Mouse (Mus musculus) forelimb bud, embryonic 11.5 days (tissue): ENCODE results near the gene Arhgap21.
A peak's percentile ranks its signal among the peaks of the same experiment; 100 is the strongest.

Experiments used
- DNase-seq: peaks from one replicate; pipeline ENCODE4 v3.0.0-alpha.2; 2012; ENCODE audit warnings: low read depth, low spot score

The Arhgap21 gene

DNA sequence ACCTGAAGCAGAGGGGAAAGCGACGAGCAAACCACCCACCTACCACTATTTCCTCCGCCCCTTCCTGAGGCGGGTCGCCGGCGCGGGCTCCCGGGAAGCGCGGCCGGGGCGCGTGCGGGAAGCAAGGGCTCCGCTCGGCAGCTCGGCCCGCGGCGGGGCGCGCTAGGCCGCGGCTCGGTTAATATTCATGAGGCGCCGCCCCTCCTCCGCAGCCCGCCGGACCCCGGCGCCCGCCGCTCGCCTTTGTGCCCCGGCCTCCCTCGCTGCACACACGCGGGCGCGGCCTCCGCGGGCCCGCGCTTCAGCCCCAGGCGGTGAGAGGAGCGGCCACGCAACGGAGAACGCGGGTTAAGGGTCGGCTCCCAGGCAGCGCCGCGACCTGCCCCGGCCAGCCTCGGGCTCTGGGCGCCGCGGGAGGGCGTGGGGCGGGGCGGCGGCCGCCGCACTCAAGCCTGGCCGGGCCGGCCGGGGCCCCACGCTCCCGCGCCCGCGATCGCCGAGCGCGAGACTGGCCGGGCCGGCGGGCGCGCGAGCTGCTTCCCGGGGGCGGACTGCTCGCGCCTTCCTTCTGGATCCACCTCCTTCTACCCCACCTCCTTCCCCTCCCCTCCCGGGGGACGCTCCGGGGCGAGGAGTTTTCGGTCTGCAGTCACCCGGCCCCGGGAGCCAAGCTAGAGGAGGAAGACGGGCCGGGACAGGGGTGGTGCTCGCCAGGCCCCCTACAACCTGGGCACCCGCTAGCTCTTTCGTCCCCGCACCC lies at the start of gene Arhgap21:
Gene Arhgap21, minus strand, starts transcription at position 441 of the 760 bp plus-strand sequence.
- DNase-seq = peak; percentile 53

DNA sequence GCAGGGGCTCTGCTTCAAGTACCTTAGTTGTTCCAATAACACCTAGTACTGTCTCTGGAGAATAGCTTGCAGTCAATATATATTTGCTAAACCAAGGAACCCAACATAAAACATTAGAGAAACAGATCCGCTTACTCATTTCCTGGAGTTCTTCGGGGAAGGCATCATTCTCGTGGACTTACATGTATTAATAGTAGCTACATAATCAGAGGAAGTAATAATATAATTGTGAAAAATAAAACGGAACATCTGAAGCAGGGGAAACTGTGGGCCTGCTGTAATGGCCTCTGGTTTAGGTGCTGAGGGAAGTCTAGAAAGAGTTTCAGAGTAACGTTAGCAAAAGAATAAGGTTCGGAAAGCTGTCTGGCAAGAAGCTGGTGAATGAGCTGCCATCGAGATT lies 47.9 kb upstream of the Arhgap21 start:
- no peak for DNase-seq

DNA sequence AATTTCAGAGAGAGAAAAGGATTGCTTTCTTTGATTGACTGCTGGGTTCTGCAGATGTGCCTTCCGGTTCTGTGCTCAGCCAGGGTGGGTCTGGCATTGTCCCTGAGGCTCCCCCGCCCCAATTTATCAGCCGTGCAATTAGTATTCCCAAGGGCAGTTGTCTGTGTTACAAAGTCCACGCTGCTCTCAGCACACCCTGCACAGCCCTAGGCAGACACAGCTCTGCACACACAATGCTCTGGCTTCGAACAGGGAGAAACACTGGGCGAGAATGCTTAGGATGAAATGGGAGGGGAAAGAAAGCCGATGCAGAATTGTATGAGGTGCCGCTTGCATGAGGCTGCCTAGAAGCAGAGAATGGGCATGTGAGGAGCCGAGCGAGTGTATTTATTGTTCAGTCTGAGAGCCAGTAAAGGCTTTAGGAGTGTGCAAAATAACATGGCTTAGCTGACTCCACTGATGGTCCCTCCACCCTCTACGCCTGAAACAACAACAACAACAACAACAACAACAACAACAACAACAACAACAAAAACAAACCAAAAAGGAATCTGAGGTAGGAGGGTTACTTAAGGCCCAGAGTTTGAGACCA lies 42.2 kb upstream of the Arhgap21 start:
- no peak for DNase-seq

DNA sequence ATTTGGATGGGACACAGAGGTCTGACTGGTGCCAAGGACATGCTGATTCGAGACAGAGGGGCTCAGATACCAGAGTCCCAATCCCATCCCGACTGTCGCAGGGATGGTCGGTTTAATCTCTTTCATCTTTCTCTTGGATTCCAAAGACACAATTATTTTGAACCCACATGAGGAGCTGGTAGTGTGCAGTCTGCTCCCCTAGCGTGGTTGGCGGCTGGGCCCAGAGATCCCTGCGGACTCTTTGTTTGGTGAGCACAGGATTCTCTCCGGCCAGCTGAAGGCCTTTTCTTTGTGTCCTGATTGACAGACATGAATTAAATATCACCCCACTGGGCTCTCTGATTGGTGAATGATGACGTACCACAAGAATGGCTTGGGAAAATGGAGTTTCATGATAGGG lies 41.5 kb upstream of the Arhgap21 start:
- no peak for DNase-seq

DNA sequence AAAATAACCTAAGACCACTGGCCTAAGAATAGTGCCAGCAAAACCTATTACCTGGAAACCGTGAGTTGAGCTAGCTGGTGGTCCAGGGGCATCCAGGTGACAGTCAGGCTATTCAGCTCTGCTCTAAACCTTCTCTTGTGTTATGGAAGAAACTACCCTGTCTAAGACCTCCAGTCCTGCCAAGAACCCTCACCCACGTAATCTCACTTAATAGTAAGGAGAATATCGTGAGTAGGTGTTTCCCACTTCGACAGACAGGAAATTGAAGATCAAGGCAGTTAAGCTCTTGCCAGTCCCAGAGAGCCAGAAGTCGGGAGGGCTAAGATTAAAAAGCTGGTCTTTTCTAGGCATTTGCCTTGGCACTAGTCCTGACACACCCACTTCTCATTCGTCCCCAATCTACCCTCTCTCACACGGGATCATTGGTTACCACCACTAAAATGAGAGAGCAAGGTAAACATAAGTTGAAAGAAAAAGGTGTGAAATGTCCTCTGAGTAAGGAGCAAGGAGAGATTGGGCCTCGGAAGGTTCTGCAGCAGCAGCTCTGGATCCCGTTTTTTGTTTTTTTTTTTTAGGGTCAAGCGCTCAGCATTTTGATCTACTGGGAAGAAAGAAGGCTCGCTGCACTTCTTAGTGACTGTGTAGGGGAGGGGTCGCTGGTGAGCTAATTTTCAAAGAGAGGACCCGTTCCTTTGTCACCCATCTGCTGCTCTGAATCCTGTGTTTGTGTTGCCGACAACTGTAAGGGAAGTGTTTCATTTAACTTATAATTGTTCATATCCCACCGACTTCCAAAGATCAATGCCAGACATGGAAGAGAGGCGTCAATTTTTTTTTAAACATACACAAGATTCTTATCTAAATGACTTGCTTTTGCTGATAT lies 40.8 kb upstream of the Arhgap21 start:
- no peak for DNase-seq

DNA sequence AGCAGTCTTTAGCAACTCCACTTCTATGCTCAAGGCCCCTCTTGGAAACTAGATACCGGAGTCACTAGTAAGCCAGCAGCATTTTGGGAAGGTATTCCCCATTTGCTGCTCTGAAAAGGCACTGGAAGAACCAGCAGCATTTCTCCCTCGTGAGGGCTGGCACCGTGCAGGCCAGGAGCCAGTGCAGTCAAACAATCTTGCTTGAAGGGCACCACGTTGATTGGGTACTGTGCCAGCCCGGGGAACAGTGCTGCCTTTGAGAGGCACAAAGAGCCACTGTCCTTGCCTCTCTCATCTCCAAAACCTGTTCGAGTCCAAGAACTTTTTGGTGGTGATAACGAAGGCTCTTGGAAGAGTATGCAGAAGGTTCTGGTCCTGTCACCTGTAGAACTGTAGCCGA lies 33.9 kb upstream of the Arhgap21 start:
- DNase-seq = no peak

DNA sequence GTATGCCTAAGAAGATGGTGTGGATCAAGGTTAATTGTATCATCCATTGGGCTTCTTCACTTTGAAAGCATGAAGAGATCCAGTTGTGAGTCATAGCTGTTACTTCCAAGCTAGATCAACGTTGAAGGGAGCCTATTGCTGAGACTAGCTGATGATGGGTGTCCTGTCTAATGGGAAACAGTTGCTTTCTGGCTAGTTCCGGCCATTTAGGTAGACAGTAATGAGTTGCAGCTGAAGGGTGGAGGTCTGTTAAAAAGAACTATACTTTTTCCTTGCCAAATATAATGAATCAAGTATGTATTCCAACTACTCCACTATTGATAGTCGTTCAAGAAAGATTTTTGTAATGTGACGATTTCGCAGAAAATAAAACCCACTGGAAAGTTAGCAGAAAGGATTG lies 32.5 kb upstream of the Arhgap21 start:
- DNase-seq = peak; percentile 31

DNA sequence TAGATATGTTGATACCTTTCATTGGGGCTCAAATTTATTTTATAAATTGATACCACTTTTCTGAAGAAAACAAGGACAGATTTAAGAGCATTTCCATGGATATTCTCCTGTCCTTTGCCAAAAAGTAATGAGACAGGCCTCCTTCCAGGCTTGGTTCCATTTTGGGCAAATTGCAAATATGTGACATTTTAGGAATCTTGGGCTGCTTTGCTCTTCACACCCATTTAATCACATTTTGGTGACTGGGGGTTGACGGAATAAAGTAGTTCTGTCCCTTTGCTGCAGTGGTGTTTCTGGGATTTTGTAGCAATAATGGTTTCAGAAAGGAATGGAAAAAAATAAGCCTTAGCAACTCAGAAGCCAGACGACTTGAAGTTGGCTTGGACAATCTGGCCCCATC lies 26.9 kb upstream of the Arhgap21 start:
- DNase-seq = no peak

DNA sequence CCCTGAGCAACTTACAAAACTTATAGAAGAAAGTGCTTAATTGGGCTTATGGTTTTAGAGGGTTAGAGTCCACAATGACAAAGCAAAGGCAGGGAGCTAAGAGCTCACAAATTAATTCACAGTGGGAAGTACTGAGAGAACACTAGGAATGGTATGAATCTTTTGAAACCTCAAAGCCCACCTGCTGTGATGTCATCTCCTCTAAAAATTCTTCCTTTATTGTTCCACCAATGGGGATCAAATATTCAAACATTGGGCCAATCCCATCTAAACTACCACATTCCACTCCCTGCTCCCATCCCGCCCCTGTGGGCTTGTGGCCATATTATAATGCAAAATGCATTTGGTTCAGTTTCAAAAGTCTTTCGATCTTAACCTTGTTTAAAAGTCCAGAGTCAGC lies 22.8 kb upstream of the Arhgap21 start:
- DNase-seq = no peak

DNA sequence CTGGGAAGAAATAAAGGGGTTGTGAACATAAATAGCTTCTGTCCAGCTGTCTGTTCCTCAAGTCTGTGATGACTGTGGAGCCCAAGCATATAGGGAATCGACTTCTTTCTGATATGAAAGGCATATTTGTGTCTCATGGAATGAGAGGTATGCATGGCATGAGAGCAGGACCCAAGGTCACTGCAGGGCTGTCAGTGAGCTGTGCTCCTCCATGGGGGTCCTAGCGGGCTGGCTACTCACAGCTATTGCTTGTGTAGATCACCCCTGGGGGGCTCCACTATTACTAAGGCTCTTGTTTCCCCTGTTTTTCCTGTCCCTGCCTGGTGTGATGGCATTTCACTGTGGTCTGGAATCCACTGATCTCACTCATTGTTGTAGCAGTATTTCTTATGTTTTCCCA lies 22.2 kb upstream of the Arhgap21 start:
- DNase-seq = no peak

DNA sequence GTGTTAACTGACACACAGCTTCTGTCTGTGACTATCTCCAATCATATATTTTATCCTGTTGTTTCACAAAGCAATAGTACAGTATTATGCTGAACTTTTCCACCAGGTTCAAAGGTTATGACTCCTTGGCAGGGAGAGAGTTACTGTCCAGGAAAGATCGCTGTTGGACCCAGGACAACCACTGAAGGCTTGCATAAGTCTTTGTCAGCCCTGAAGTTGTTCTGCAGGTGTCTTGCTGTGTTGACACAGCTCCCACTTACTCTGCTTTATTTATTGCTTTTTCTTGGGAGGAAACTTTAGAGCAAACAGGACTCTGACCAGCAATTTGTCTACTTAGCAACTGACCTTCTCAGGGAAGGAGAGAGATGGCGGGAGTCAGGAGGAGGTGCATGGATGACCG lies 21.4 kb upstream of the Arhgap21 start:
- no peak for DNase-seq

DNA sequence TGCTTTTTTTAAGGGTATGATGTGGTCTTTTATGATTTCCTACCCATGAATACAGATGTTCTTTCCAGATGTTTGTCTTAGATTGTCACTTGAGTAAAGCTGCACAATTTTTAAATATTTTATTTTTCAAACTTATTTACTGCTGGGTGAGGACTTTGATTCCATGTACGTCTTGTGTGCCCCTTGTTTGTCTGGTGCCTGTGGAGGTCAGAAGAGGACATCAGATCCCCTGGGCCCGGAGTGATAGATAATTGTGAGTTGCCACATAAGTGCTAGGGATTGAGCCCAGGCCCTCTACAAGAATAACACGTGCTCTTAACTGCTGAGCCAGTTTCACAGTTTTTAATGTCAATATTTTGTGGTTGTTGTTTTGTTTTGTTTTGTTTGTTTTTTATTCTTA lies 19.1 kb upstream of the Arhgap21 start:
- DNase-seq = no peak

DNA sequence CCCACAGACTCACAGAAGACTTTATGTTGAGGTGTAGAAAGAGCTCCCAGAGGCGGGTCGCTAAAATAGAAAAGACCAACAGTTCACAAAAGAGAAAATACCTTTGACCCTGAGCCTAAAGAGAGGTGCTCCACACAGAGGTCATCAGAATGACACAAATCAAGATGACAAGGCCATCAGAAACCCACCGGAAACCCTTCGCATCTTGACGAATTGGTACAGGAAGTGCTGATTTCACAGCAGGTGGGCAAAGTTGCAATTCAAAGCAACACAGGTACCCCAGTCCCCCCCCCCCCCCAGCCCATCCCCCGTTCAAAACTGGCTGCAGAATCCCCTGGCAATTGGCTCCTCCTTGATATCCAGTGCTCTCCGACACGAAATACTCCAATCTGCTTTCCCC lies 10.0 kb upstream of the Arhgap21 start:
- DNase-seq = no peak

DNA sequence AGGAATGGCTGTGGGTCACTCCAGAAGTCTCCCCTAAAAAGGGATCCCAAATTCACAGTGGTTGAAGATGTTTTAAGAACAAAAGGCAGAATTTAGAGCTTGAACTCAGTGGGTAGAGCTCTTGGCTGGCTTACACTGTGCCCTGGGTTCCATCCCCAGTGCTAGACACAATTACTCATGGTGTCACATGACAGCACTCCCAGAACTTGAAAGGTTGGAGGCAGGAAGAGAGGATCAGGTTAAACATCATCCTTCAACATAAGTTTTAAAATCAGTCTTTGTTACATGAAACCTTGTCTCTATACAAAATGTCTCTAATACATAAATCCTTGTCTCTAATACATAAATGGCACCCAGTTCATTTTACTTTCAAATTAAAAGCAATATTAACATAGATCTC lies 8.4 kb upstream of the Arhgap21 start:
- no peak for DNase-seq

DNA sequence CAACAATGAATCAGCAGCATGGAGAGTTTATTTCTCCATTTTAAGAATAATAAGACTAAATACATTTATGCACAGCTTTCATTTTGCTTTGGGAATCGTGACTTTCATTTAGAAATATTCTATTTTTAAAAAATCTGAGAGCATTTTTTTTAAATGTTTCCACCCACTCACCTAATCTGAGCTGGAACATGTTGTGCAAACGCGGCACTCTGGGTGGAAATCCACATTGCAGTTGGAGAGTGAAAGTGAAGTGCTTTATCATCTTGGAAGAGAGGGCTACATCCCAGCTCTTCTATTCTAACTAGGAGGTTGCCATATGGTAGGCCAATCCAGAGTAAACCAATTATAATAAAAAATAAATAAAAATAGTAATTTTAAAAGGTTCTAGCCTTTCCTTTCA lies 4.8 kb upstream of the Arhgap21 start:
- no peak for DNase-seq

DNA sequence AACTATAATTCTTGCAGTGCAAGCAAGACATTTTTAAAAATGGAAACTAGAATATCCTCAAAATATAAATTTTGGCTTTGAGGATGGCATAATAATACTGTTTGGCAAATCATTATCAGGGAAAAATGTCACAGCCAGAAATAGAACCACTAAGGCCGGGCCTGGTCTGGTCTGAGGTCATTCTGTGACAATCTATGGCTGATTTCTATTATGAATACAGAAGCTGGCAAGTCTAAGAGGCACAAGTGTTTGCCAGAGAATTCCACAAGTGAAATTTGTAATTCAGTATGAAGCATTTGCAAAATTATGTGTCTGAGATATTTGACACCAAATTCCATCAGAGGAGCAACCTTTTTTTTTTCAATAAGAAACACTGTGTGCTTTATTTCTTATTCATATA lies 3.5 kb upstream of the Arhgap21 start:
- no peak for DNase-seq

DNA sequence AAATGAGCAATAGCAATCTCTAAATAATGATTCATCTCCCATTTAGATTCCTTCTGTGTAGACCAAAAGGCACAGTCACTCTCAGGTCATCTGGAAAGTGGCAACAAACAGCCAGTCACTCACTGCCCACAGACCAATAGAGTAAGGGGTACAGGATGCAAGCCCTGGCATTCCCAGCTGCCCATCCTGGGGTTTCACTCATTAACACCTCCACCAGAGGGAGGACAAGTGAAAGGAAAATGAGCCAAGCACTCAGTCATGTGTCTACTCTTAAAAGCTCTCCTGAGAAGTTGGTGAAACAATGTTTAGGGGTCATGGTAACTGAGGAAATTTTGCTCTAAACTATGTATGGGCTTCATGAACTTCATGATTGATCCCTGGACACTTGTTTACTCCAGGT lies 2.9 kb upstream of the Arhgap21 start:
- DNase-seq = no peak

DNA sequence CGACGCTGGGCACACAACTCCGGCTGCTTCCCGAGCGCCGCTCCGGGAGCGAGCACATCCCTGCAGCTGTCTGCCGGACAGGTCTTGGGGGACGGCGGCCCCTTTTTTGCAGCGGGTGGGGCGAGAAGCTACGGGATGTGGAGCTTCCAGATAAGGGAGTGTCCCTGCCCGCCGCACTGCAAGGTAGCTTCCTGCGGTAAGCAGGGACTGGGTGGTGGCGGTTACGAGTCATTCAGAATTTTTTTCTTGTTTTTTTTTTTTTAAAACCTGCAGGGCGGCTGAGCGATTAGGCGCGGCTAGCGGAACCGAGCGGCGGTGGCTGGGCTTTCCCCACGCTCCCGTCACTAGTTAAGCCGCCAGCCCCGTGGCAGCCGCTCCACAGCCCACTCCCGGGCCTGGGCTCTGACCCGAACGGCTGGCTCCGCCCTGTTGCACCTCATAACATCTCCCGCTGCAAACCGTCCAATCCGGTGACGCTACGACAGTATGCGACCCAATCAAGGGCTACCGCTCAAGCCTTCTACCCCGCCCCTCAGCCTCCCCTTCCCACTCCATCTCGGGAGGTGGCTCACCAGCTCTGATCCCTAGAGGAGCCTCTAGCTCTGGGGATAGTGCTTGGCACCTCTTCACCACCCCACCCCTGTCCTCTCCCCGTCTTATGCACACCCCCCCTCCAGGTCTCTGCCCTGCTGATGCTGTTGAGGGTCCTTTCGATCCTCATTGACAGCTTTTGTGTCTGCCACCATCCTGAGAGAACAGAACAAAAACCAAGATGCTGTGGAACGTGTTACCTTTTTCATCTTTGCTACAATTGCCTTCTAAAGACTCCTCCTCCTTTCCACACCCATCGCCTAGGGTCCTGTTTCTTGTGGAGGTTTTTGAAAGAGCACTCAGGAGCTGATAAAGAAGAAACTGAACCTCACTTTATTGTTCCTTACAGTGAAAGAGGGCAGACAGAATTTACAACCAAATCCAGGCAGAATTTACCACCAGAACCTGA lies 820 bp upstream of the Arhgap21 start:
- peak; percentile 96 for DNase-seq

DNA sequence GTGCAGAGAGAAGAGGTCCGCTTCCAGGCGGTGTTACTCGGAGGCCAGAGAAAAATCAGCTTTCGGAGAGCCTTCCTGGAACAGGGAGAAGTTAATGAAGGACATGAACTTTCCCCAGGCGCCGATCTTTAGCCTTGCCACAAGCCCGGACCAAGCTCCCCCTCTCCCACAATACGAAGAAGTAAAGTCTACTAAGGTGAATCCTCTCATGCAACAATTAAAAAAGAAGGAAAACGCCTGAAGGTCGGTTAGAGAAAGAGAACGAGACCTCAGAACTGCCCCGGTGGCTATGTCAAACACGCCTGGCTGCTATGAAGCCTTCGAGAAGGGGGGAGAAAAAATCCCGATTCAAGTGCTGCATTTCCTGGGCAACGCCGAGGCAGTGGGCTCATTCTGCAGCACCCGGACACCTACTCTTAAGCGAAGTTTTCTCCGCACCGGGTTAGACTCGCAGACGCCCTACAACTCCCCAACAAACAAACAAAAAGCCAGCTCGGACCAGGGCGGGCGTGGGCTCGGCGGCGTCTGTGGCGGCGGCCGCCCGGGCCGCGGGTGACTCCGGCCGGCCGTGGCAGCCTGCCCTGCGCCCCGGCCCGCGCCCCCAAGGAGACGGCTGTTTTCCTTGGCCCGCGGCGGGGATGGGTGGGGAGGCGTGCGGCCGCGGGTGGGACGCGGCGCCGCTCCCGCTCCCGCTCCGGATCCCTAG lies 882 bp downstream of the Arhgap21 start:
- DNase-seq = peak; percentile 26

DNA sequence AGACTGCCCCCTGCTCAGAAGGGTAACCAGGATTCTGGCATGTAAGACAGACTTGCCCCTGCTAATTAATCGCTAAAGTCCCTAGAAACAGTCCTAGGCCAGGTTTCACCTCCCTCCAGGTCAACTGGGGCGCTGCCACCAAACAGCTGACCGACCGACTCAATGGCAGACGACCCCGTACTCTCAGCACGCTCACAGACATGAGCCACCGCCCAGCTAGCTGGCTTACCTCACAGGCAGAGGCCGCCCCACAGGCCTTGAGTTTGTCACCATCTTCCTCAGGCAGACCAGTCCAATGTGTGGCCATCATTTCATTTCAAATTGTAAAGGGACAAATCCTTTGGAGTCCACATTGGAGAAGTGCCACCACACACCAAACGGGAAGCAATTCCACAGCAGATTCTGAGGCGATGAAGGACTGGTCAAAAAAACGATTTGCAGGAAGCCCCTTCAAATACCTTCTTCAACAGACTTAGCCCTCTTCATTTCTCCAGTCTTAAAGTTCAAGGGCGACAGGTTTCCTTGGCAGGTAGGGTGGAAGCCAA lies 1.5 kb downstream of the Arhgap21 start:
- DNase-seq = no peak
